Mouse (Mus musculus) megakaryocyte, embryonic 14.5 days (primary cell): ENCODE results near the gene Gm266. TPM values are rescaled to one million over a fixed set of nuclear protein-coding genes. Genes with fewer than 3 reads are reported as not detected.

Experiments
- H3K27me3 ChIP-seq: replicated peaks from 2 replicates; pipeline ENCODE3; 2012; ENCODE audit warnings: inconsistent platforms
- H3K36me3 ChIP-seq: replicated peaks from 2 replicates; pipeline ENCODE3; 2012; ENCODE audit warnings: low read length, inconsistent platforms, mixed read lengths
- H3K4me1 ChIP-seq: 2 replicates; pipeline ENCODE4 v1.6.1; 2012; ENCODE audit warnings: inconsistent platforms
- H3K4me3 ChIP-seq: replicated peaks from 2 replicates; pipeline ENCODE3; 2012; ENCODE audit warnings: moderate library complexity, mild to moderate bottlenecking, inconsistent platforms
- H3K9me3 ChIP-seq: 2 replicates; pipeline ENCODE4 v1.6.1; 2012; ENCODE audit warnings: inconsistent platforms
- FLI1 ChIP-seq: IDR thresholded peaks from 2 replicates; pipeline ENCODE4 v1.6.1; 2012; ENCODE audit warnings: low read length, inconsistent platforms, mixed read lengths
- GATA1 ChIP-seq: IDR thresholded peaks from 3 replicates; pipeline ENCODE4 v1.6.1; 2012; ENCODE audit warnings: mixed read lengths, low read length, inconsistent platforms, borderline replicate concordance
- polyA plus RNA-seq: library from polyadenylated mRNA; stranded (reverse); fragments of >175 nt; gene quantifications from 2 replicates; pipeline ENCODE4 v1.2.3, GENCODE M21; 2012; ENCODE audit warnings: low replicate concordance; ENCODE audit not compliant: insufficient read depth

The Gm266 gene
- polyA plus RNA-seq, 1 experiment, result 0.22 TPM

DNA sequence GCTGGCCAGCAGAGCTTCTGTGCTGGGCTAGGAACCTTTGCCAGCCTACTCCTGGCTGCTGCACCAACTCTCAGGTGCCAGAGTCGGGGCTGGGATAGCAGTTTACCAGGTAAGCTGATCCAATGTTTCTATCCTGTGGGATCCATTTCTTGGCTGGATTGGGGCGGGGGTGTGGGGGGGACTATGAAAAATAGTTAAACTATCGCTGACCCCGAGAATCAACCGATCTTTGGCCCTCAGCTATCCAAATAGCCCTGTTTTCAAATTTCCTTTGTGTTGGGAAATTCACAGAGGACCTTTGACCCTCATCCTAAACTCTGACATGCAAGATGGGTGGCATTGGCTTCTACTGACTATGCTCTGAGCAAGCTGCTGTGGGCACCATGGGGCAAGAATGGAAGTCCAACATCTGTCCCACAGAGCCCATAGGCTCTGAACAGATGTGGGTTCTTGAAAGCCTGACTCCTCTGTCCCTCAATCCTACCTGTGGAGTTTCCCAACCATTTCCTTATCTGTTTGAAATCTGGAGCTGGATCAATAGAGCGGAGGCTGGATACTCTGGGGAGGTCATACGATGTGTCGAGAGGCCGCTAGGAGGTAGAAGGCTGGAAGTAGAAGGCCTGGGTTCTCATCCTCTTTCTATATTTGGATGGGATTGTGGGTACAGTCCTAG lies 44.8 kb downstream of the Gm266 start:
- Histone ChIP-seq H3K4me1 (peaks cover 84% of the 10 kb centered on the region), H3K27me3 (peaks cover 22% of the 10 kb centered on the region), H3K36me3 (peaks cover 18% of the 10 kb centered on the region), H3K9me3 (peaks cover 4% of the 10 kb centered on the region; the same call in 1 of the 2 replicates), H3K4me3 (no peak overlapping the region)
- TF ChIP-seq GATA1 (no peak), FLI1 (no peak)

DNA sequence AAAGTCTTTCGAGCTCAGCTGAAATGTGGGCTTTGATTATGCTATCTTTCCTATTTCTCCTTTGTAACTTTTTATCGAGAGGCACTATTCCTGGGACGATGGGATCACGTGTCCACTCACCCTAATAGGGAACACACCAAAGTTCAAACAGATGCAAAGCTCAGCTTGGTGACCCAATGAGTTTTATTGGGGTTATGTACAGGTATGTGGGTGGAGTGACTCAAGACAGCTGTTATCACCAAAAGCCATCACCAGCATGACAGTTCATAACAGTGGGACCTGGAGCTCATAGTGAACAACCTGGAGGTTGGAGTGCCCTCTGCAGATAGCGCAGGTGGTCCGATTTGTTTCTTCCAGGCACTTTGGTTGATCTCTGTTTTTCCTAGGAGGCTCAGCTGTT lies 46.8 kb downstream of the Gm266 start:
- Histone ChIP-seq H3K27me3 (peaks cover 18% of the 10 kb centered on the region), H3K9me3 (peaks cover 4% of the 10 kb centered on the region; the same call in 1 of the 2 replicates), H3K36me3 (peaks cover 3% of the 10 kb centered on the region), H3K4me3 (no peak overlapping the region), H3K4me1 (peaks cover 84% of the 10 kb centered on the region)
- no peak for TF ChIP-seq FLI1
- TF ChIP-seq GATA1, result no peak

DNA sequence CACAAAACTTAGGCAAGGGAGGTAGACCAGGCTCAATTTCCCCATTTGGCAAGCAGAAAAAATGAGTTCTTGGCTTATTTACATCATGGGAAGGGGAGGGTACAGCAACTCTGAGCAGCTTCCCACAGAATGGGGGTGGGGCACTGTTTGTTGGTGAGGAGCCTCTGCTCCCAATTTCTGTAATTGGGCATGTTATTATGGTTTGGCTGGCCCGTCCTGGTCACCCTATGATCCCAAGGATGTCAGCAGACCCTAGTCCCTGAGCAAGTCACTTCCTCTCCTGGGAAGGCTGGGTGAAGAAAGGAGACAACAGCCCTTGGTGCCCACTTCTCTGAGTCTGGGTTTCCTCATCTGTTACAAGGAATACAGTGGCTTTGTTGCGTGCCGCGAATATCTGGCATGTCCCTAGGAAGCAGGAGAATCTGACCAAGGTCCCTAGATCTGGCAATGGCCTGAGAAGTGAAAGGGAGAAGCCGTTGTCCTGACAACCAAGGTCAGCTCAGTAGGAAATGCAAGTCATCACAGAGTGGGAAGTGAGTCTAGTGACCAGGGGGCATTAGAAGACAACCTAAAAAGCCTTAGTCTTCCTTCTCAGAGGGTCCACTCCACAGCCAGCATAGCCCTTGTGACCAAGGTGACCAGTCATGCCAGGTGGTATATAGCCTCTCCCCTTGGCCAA lies 48.3 kb downstream of the Gm266 start:
- H3K4me3 ChIP-seq, result peak overlapping the region; percentile 83
- TF ChIP-seq GATA1, result no peak
- no peak for TF ChIP-seq FLI1

DNA sequence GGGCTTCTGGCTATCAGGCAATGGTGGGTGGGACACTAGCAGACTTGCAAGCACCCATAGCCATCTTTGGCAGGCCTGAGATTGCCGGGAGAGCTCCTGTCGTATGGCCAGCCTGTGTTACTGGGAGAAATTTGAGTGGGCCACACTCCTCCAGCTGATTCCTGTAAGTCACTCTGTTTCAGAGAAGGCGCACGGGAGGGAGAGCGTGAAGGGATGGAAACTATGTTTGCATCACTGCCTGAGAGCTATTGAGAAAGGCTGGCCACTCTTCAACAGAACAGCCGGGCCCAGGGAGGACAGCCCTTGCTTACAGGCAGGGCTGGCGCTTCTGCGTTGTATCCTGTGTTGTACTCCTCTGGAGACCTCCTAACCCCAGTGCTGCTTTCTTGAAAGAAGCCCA lies 49.0 kb downstream of the Gm266 start:
- peaks cover 84% of the 10 kb centered on the region for H3K4me1 ChIP-seq
- peaks cover 17% of the 10 kb centered on the region for H3K36me3 ChIP-seq
- H3K9me3 ChIP-seq, result peaks cover 4% of the 10 kb centered on the region; the same call in 1 of the 2 replicates
- H3K4me3 ChIP-seq, result peak overlapping the region; percentile 70
- TF ChIP-seq GATA1, result no peak
- TF ChIP-seq FLI1, result no peak
- H3K27me3 ChIP-seq, result peaks cover 15% of the 10 kb centered on the region

More for the DNA sequence above, 48.3 kb downstream of the Gm266 start:
- peaks cover 9% of the 10 kb centered on the region for H3K36me3 ChIP-seq
- H3K27me3 ChIP-seq, result peaks cover 20% of the 10 kb centered on the region
- H3K4me1 ChIP-seq, result peaks cover 84% of the 10 kb centered on the region
- peaks cover 4% of the 10 kb centered on the region; the same call in 1 of the 2 replicates for H3K9me3 ChIP-seq

DNA sequence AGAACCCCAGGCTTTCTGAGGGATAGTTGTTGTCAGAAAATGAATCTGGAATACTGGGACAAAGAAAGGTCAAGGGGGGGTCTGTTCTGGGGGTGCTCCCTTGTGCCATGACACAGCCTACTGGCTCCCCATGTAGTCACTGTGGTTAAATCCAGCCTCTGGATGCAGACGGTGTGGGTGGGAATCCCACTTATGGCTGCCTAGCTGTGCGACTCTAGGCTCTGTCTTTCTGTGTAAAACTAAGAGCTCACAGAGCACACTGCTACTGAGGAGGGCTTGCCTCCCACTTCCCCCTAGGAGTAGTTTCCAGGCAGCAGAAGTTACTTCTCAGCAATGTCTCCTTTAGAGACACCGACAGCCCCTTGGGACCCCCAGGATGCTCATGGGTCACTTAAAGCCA lies 49.5 kb downstream of the Gm266 start:
- peaks cover 13% of the 10 kb centered on the region for H3K27me3 ChIP-seq
- TF ChIP-seq GATA1, result no peak
- no peak for TF ChIP-seq FLI1
- peaks cover 84% of the 10 kb centered on the region for H3K4me1 ChIP-seq
- H3K9me3 ChIP-seq, result peaks cover 4% of the 10 kb centered on the region; the same call in 1 of the 2 replicates
- peak overlapping the region; percentile 42 for H3K4me3 ChIP-seq
- H3K36me3 ChIP-seq, result peaks cover 21% of the 10 kb centered on the region

DNA sequence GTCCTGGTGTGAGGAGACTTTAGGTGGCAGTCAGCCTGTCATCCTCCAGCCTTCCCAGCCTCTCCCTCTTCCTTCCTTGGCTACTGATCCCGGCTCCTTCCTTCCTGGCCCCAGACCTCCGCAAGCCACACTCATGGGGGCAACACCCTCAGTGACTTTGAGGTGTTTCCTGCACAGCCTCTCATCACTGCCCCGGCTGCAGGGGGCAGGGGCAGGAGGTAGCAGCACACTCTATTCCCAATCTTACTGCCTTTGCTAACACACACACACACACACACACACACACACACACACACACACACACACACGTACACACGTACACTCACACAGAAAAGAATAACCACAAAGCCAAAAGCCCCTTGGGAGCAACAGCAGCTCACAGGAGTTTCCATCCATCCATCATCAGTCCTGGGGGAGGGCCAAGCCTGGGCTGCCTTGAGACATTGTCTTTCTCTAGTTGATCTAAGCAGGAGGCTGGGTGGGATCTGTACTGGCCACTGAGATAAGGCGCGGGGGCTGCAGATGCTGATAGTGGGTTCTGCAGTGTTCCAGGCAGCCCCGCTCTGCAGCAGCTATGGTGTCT lies 50.8 kb downstream of the Gm266 start:
- Histone ChIP-seq H3K36me3 (peaks cover 35% of the 10 kb centered on the region), H3K27me3 (peaks cover 17% of the 10 kb centered on the region), H3K4me3 (peak overlapping the region; percentile 75), H3K4me1 (peaks cover 96% of the 10 kb centered on the region), H3K9me3 (0 out of 2 replicates have a peak, but pooled peaks cover under 1% of the 10 kb centered on the region)
- no peak for TF ChIP-seq FLI1
- TF ChIP-seq GATA1, result no peak

Other genes with a start within 250 kb of the Gm266 start
- gene Amn, start 214.7 kb downstream of the Gm266 start, polyA plus RNA-seq, result 2.9 TPM in 2 replicates
- 113 and 131 TPM in 2 replicates for gene Cdc42bpb, start 108.1 kb downstream of the Gm266 start, polyA plus RNA-seq
- not detected in 2 replicates for gene Lbhd2, start 79.0 kb downstream of the Gm266 start, polyA plus RNA-seq
- 38.6 and 61.4 TPM in 2 replicates for gene Exoc3l4, start 68.8 kb downstream of the Gm266 start, polyA plus RNA-seq
- 1.1 and 11.3 TPM in 2 replicates for gene Tnfaip2, start 43.4 kb downstream of the Gm266 start, polyA plus RNA-seq
- 17.8 and 28.5 TPM in 2 replicates for gene Eif5, start 52.2 kb upstream of the Gm266 start, polyA plus RNA-seq
- 4.4 and 8.2 TPM in 2 replicates for gene Mark3, start 88.7 kb upstream of the Gm266 start, polyA plus RNA-seq
- 64.6 and 102 TPM in 2 replicates for gene Ckb, start 186.5 kb upstream of the Gm266 start, polyA plus RNA-seq
- gene Trmt61a, start 192.3 kb upstream of the Gm266 start, polyA plus RNA-seq, result 9.9 and 10.0 TPM in 2 replicates
- 2.5 and 4.8 TPM in 2 replicates for gene Bag5, start 227.4 kb upstream of the Gm266 start, polyA plus RNA-seq
- 65.2 and 126 TPM in 2 replicates for gene Apopt1, start 227.4 kb upstream of the Gm266 start, polyA plus RNA-seq